Mouse (Mus musculus): ENCODE measurements at regions not wholly inside any gene's neighbourhood (a gene's known extent, or its start where the extent isn't known, plus 50 kb on each side); places are given as distances from the start of the nearest gene placed in this dataset.

GRCm38 (mm10) chr12:109892834-109893233 lies 292.7 kb upstream of the Rtl1 start:
- no peak for DNase-seq

GRCm38 (mm10) chr12:109893657-109894056 lies 293.5 kb upstream of the Rtl1 start:
- DNase-seq: no peak

- DNase-seq: no peak
Observed at GRCm38 (mm10) chr12:109895389-109895788, 295.3 kb upstream of the Rtl1 start.

GRCm38 (mm10) chr12:109896397-109896796 lies 296.3 kb upstream of the Rtl1 start:
- no peak for DNase-seq

- DNase-seq: no peak
Observed at GRCm38 (mm10) chr12:109896906-109897305, 296.8 kb upstream of the Rtl1 start.

- DNase-seq: no peak
Observed at GRCm38 (mm10) chr12:109897861-109898385, 297.8 kb upstream of the Rtl1 start.

- DNase-seq: no peak
Observed at GRCm38 (mm10) chr12:109899420-109899819, 299.3 kb upstream of the Rtl1 start.

- DNase-seq: no peak
Observed at GRCm38 (mm10) chr12:109910966-109911495, 310.9 kb upstream of the Rtl1 start.

- DNase-seq: no peak
Observed at GRCm38 (mm10) chr12:109911506-109911905, 311.4 kb upstream of the Rtl1 start.

- no peak for DNase-seq
Observed at GRCm38 (mm10) chr12:109917761-109918160, 317.6 kb upstream of the Rtl1 start.

- no peak for DNase-seq
Observed at GRCm38 (mm10) chr12:109918901-109919300, 318.8 kb upstream of the Rtl1 start.

- no peak for DNase-seq
Observed at GRCm38 (mm10) chr12:109922111-109922510, 322.0 kb upstream of the Rtl1 start.

- DNase-seq: no peak
Observed at GRCm38 (mm10) chr12:109925866-109926265, 325.7 kb upstream of the Rtl1 start.

GRCm38 (mm10) chr12:109926643-109927042 lies 326.5 kb upstream of the Rtl1 start:
- DNase-seq: no peak

- no peak for DNase-seq
Observed at GRCm38 (mm10) chr12:109946179-109946578, 332.7 kb upstream of the Dio3 start.

GRCm38 (mm10) chr12:109946936-109947335 lies 331.9 kb upstream of the Dio3 start:
- DNase-seq: no peak

- no peak for DNase-seq
Observed at GRCm38 (mm10) chr12:109947886-109948433, 330.9 kb upstream of the Dio3 start.

- no peak for DNase-seq
Observed at GRCm38 (mm10) chr12:109948434-109948984, 330.4 kb upstream of the Dio3 start.

GRCm38 (mm10) chr12:109949231-109949965 lies 329.5 kb upstream of the Dio3 start:
- DNase-seq: no peak

- no peak for DNase-seq
Observed at GRCm38 (mm10) chr12:109950632-109951031, 328.2 kb upstream of the Dio3 start.

- DNase-seq: no peak
Observed at GRCm38 (mm10) chr12:109951473-109951872, 327.4 kb upstream of the Dio3 start.

- DNase-seq: no peak
Observed at GRCm38 (mm10) chr12:109951884-109952456, 326.9 kb upstream of the Dio3 start.

- DNase-seq: no peak
Observed at GRCm38 (mm10) chr12:109952933-109953332, 325.9 kb upstream of the Dio3 start.

Measured in heart, adult 18-20 months (tissue).